Comparison of ENCODE assay signal across 12 mouse cellular contexts in the genomic region with DNA sequence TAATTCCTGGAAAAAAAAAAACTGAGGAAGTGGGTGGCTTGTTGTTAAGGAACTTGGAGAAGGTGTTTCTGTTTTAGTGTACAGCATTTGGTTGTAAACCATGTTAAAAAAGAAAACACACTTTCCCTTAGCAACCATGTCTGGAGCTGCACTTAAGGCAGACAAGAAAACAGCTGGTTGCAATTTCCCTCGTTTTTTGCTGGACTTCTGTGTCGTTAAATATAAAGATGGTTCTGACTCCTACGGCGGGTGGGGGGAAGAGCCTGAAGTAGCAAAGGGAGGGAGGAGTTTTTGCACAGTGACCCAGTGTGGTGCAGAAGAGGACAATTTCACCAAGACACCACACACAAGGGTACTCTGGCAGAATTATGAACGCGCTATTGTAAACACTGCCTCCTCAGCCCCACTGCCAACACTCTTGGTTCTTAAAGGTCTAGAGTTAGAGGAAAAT.
DNase-seq lines count a peak whose midpoint lies in the region; ATAC-seq and TF ChIP-seq lines count a peak whose summit lies in the region.
"Had no signal": no experiment of that assay in that cellular context is flagged by ENCODE, and none has a peak within 500 bp of the region (broad histone marks: within the 10 kb centered on the region; RNA-seq: fewer than 3 reads in every experiment).

No protein-coding gene starts in this region.

- WGBS in embryonic facial prominence, embryonic 12.5 days = 21% methylated on average over 6 of the region's 6 CpGs
- WGBS in limb, embryonic 11.5 days = 22% methylated on average over 6 of the region's 6 CpGs

- peak overlapping the region; percentile 9 for H3K27ac ChIP-seq in gastrocnemius, adult 2 months
- peak overlapping the region; percentile 75 for H3K27ac ChIP-seq in embryonic facial prominence, embryonic 12.5 days
- H3K27ac ChIP-seq in limb, embryonic 11.5 days (replicated peaks; ENCODE audit: low read depth, low read length) = peak overlapping the region; percentile 92

- no peak for TF ChIP-seq CTCF in gastrocnemius, adult 2 months (IDR thresholded peaks at IDR 0.05)

- H3K36me3 ChIP-seq in embryonic facial prominence, embryonic 12.5 days = no peaks in the 10 kb centered on the region
- no peaks in the 10 kb centered on the region for H3K36me3 ChIP-seq in limb, embryonic 11.5 days (ENCODE audit: control insufficient read depth, insufficient read depth, low read length)

- intact Hi-C loops in gastrocnemius, adult 2 months (cut with DNase I) = no loop called here

- no peak for DNase-seq in gastrocnemius, adult 2 months
- no peak for DNase-seq in gastrocnemius, adult 18-20 months (ENCODE audit: low spot score)
- peak; percentile 42 for DNase-seq in NIH3T3 (ENCODE audit: low read depth)
- peak; percentile 66 for DNase-seq in limb, embryonic 11.5 days (ENCODE audit: low spot score)
- DNase-seq in cerebellum, postnatal 10 days = no peak
- DNase-seq in urinary bladder, postnatal 14 days (ENCODE audit: low spot score) = no peak
- no peak for DNase-seq in lung, postnatal 14 days
- DNase-seq: cerebellum, adult 11 months; gastrocnemius, postnatal 10 days; kidney, postnatal 10 days had no signal

- no peak overlapping the region for H3K4me3 ChIP-seq in gastrocnemius, adult 2 months
- H3K4me3 ChIP-seq in embryonic facial prominence, embryonic 12.5 days = no peak overlapping the region
- H3K4me3 ChIP-seq in limb, embryonic 11.5 days (ENCODE audit: low read depth, low read length) = no peak overlapping the region

- H3K27me3 ChIP-seq in embryonic facial prominence, embryonic 12.5 days = no peaks in the 10 kb centered on the region
- H3K27me3 ChIP-seq in limb, embryonic 11.5 days (ENCODE audit: control insufficient read depth, insufficient read depth, low read length) = no peaks in the 10 kb centered on the region

- no peaks in the 10 kb centered on the region for H3K9me3 ChIP-seq in embryonic facial prominence, embryonic 12.5 days
- no peaks in the 10 kb centered on the region for H3K9me3 ChIP-seq in limb, embryonic 11.5 days (ENCODE audit: control insufficient read depth, low read length)

- H3K4me1 ChIP-seq in embryonic facial prominence, embryonic 12.5 days = peaks cover 7% of the 10 kb centered on the region; the same call in 1 of the 2 replicates
- peaks cover 8% of the 10 kb centered on the region for H3K4me1 ChIP-seq in limb, embryonic 11.5 days (ENCODE audit: control insufficient read depth, insufficient read depth, low read length)

- no peak; the same call in 1 of the 2 replicates for ATAC-seq in embryonic facial prominence, embryonic 12.5 days (ENCODE audit: insufficient number of reproducible peaks, insufficient read depth, low FRiP score, low TSS enrichment)
- peak; percentile 68 for ATAC-seq in limb, embryonic 11.5 days (ENCODE audit: insufficient number of reproducible peaks, low FRiP score, low TSS enrichment, low read depth)
- ATAC-seq: midbrain, embryonic 16.5 days had no signal

- no peak overlapping the region for H3K9ac ChIP-seq in embryonic facial prominence, embryonic 12.5 days
- no peak overlapping the region for H3K9ac ChIP-seq in limb, embryonic 11.5 days (ENCODE audit: low read length)

- peak overlapping the region; percentile 31 for H3K4me2 ChIP-seq in embryonic facial prominence, embryonic 12.5 days (replicated peaks)
- peak overlapping the region; percentile 13; the same call in 1 of the 2 replicates for H3K4me2 ChIP-seq in limb, embryonic 11.5 days (ENCODE audit: low read depth, severe bottlenecking)

Comparison
In these comparisons a context has a peak if more than half of its experiments do, and no peak if none do; other contexts are left out.
1. DNase-seq: peak in NIH3T3 (single experiment) and limb, embryonic 11.5 days (single experiment); none in gastrocnemius, adult 2 months (single experiment), gastrocnemius, adult 18-20 months (single experiment), cerebellum, postnatal 10 days (0 of 2), urinary bladder, postnatal 14 days (single experiment) and lung, postnatal 14 days (single experiment).
2. H3K27ac ChIP-seq: peak in every context shown above with its lines; median percentile 92 in limb, embryonic 11.5 days; 75 in embryonic facial prominence, embryonic 12.5 days; 9 in gastrocnemius, adult 2 months.